26 mouse cellular contexts compared by ENCODE assay signal in genomic region chr15:100930477-100930876, GRCm38 (mm10).
"Had no signal": no experiment of that assay in that cellular context is flagged by ENCODE, and none has a peak within 500 bp of the region (broad histone marks: within the 10 kb centered on the region; RNA-seq: fewer than 3 reads in every experiment).

No protein-coding gene starts in this region.

- H3K4me1 ChIP-seq: heart, embryonic 13.5 days; heart, embryonic 15.5 days; intestine, embryonic 15.5 days; liver, embryonic 13.5 days; liver, embryonic 15.5 days had no signal

- H3K4me3 ChIP-seq: heart, adult 2 months; heart, embryonic 13.5 days; heart, embryonic 15.5 days; hindbrain, embryonic 13.5 days; hindbrain, embryonic 15.5 days; intestine, embryonic 15.5 days; layer of hippocampus, adult 2 months; left cerebral cortex, adult 2 months; limb, embryonic 10.5 days; limb, embryonic 12.5 days; liver, embryonic 13.5 days; liver, embryonic 15.5 days had no signal

- H3K27ac ChIP-seq: heart, adult 2 months; heart, embryonic 13.5 days; heart, embryonic 15.5 days; hindbrain, embryonic 13.5 days; hindbrain, embryonic 15.5 days; intestine, embryonic 15.5 days; layer of hippocampus, adult 2 months; left cerebral cortex, adult 2 months; limb, embryonic 10.5 days; limb, embryonic 12.5 days; liver, embryonic 13.5 days; liver, embryonic 15.5 days had no signal

- H3K4me2 ChIP-seq: heart, embryonic 11.5 days; heart, embryonic 13.5 days; heart, embryonic 15.5 days; hindbrain, embryonic 13.5 days; hindbrain, embryonic 15.5 days; intestine, embryonic 15.5 days; limb, embryonic 12.5 days; liver, embryonic 11.5 days; liver, embryonic 13.5 days; liver, embryonic 15.5 days had no signal

- H3K9ac ChIP-seq: heart, embryonic 13.5 days; heart, embryonic 15.5 days; hindbrain, embryonic 13.5 days; hindbrain, embryonic 15.5 days; intestine, embryonic 15.5 days; limb, embryonic 12.5 days; liver, embryonic 13.5 days; liver, embryonic 15.5 days; liver, postnatal 0 days had no signal

- ATAC-seq: inflammation-experienced regulatory T-cells, adult 6 months; intestine, embryonic 15.5 days; intestine, postnatal 0 days; liver, postnatal 0 days had no signal

- H3K27me3 ChIP-seq: heart, embryonic 15.5 days; hindbrain, embryonic 13.5 days; hindbrain, embryonic 15.5 days; intestine, embryonic 15.5 days; liver, embryonic 13.5 days; liver, embryonic 15.5 days had no signal

- H3K9me3 ChIP-seq: heart, embryonic 13.5 days; heart, embryonic 15.5 days; hindbrain, embryonic 13.5 days; hindbrain, embryonic 15.5 days; intestine, embryonic 15.5 days; limb, embryonic 10.5 days; limb, embryonic 12.5 days; liver, embryonic 13.5 days; liver, embryonic 15.5 days had no signal

- DNase-seq: gastrocnemius, postnatal 25 days; heart, adult 2 months; heart, postnatal 14 days; heart, postnatal 36 days; kidney, adult 18-20 months; kidney, adult 8-10 months; kidney, postnatal 10 days; kidney, postnatal 25 days; kidney, postnatal 4 days; liver; liver, embryonic 13.5 days; liver, postnatal 0 days had no signal

- H3K36me3 ChIP-seq: heart, embryonic 13.5 days; heart, embryonic 15.5 days; hindbrain, embryonic 13.5 days; hindbrain, embryonic 15.5 days; intestine, embryonic 15.5 days; limb, embryonic 10.5 days; limb, embryonic 12.5 days; liver, embryonic 13.5 days; liver, embryonic 15.5 days had no signal
